Mouse (Mus musculus): ENCODE results near the gene Bcat2. TPM values are rescaled to one million over a fixed set of nuclear protein-coding genes. Genes with fewer than 3 reads are reported as not detected.

The Bcat2 gene
- polyA plus RNA-seq, 2 experiments, result 60.4 to 67.6 TPM

DNA sequence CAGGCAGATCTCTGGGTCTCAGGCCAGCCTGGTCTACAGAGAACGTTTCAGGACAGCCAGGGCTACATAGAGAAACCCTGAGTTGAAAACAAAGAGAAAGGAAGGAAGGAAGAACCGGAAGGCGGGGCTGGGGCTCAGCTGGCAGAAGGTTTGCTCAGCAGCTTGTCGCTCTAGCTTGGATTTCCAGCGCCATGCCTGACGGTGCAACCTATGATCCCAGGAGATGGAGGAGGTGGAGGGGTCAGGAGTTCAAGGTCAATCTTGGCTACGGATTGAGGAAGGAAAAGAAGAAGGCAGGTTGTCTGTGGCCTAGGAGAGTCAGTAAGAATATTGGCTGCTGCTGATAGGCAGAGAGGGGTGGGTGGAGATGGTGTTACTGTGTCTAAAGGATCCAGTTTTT, 9.7 kb upstream of the Bcat2 start:
- no peak for DNase-seq (ENCODE audit: low spot score)
- Histone ChIP-seq H3K27me3 (ENCODE audit: control insufficient read depth, insufficient read depth, low read length) (no peaks in the 10 kb centered on the region), H3K4me3 (replicated peaks; ENCODE audit: low read length) (no peak overlapping the region), H3K27ac (replicated peaks; ENCODE audit: low read depth, low read length) (no peak overlapping the region), H3K9me3 (ENCODE audit: control insufficient read depth, low read length) (no peaks in the 10 kb centered on the region), H3K9ac (ENCODE audit: low read depth, low read length, severe bottlenecking) (no peak overlapping the region), H3K36me3 (ENCODE audit: control insufficient read depth, insufficient read depth, low read length) (no peaks in the 10 kb centered on the region), H3K4me1 (ENCODE audit: control insufficient read depth, insufficient read depth, low read length) (no peaks in the 10 kb centered on the region), H3K4me2 (replicated peaks; ENCODE audit: low read depth, low read length, severe bottlenecking) (no peak overlapping the region)
- 82% methylated on average over 7 of the region's 7 CpGs for WGBS
- ATAC-seq (ENCODE audit: low FRiP score, low read depth), result no peak
- no peak for TF ChIP-seq POLR2A (IDR thresholded peaks at IDR 0.05; ENCODE audit: borderline replicate concordance, extremely low read depth, insufficient read depth, insufficient read length)

DNA sequence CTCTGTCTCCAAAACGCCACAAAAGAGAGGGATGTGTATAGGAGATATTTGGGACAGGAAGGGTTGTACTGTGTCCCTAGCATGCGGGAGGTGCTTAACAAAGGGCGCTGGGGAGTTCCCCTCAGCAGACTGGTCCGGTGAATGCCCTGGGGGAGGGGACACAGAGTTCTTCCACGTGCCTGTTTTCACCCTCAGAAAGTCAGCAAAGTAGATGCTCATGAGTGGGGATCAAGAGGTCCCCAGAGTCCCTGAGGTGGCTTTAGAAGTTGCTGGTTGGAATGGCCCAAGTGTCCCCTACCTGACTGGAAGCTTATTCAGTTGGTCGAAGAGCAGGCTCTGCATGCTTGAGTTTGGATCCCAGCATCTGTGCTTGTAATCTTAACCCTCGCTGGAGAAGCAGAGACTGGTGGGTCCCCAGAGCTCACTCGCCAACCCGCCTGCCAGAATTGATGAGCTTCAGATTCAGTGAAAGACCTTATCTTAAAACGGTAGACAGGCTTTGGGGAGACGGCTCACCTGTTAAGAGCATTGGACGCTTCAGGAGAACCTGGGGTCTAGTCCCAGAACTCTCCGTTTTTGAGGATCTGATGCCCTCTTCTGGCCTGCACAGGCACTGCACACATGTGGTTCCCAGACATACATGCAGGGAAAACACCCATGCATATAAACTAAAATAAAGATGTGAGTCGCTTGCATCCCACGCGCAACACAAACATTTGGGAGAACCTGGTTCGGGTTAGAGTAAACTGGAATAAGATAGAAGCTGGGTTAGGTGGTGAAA, 8.9 kb upstream of the Bcat2 start:
- peak; percentile 60 for DNase-seq (ENCODE audit: low spot score)
- Histone ChIP-seq H3K27me3 (ENCODE audit: control insufficient read depth, insufficient read depth, low read length) (no peaks in the 10 kb centered on the region), H3K9ac (ENCODE audit: low read depth, low read length, severe bottlenecking) (no peak overlapping the region), H3K4me2 (replicated peaks; ENCODE audit: low read depth, low read length, severe bottlenecking) (no peak overlapping the region), H3K4me1 (ENCODE audit: control insufficient read depth, insufficient read depth, low read length) (no peaks in the 10 kb centered on the region), H3K36me3 (ENCODE audit: control insufficient read depth, insufficient read depth, low read length) (no peaks in the 10 kb centered on the region), H3K4me3 (replicated peaks; ENCODE audit: low read length) (no peak overlapping the region), H3K9me3 (ENCODE audit: control insufficient read depth, low read length) (no peaks in the 10 kb centered on the region), H3K27ac (replicated peaks; ENCODE audit: low read depth, low read length) (no peak overlapping the region)
- no peak for TF ChIP-seq POLR2A (IDR thresholded peaks at IDR 0.05; ENCODE audit: borderline replicate concordance, extremely low read depth, insufficient read depth, insufficient read length)
- WGBS, result 22% methylated on average over 17 of the region's 17 CpGs
- peak; percentile 60; the same call in 1 of the 2 replicates for ATAC-seq (ENCODE audit: low FRiP score, low read depth)

DNA sequence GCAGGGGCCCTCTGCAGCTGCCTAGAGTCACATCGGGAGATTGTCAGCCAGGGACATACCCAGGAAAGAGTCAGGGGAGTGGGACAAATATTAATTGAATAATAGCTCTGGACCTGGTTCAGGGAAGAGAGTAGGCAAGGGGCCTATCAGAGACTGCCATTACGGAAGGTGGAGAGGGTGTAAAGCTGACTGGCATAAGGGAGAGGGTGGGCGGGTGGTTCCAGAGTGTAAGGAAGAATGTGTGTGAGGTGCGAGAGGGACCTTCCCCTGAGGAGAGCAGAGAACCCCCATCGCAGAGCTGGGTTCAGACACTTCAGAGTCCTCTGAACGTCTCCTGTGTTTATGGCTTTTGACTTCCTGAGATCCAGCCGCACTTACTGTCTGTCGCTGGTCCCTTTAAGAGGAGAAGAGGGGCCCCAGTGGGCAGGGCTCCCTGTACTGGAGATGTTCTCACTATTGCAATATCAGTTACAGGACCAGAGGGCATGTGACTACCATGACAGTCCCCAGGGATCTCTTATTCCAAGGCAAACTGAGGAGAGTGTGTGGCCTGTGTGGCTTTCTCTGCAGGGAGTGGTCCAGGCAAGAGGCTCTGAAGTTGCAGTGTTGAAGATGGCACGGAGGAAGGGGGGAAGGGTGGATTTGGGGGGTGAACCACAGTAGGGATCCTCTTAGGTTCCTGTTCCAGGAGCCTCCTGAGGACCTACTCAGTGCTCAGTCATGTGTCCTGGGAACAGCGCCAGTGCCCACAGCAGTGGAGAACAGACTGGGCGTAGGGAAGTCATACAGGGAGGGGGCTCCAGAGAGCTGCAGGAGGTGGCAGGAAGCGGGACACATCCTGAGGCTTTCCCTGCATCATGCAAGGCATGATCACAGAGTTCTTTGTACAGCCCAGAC, 8.1 kb upstream of the Bcat2 start:
- Histone ChIP-seq H3K4me1 (ENCODE audit: control insufficient read depth, insufficient read depth, low read length) (no peaks in the 10 kb centered on the region), H3K4me3 (replicated peaks; ENCODE audit: low read length) (no peak overlapping the region), H3K4me2 (replicated peaks; ENCODE audit: low read depth, low read length, severe bottlenecking) (no peak overlapping the region), H3K27me3 (ENCODE audit: control insufficient read depth, insufficient read depth, low read length) (no peaks in the 10 kb centered on the region), H3K36me3 (ENCODE audit: control insufficient read depth, insufficient read depth, low read length) (no peaks in the 10 kb centered on the region), H3K9me3 (ENCODE audit: control insufficient read depth, low read length) (no peaks in the 10 kb centered on the region), H3K27ac (replicated peaks; ENCODE audit: low read depth, low read length) (no peak overlapping the region), H3K9ac (ENCODE audit: low read depth, low read length, severe bottlenecking) (no peak overlapping the region)
- ATAC-seq (ENCODE audit: low FRiP score, low read depth) (peak; percentile 56), DNase-seq (ENCODE audit: low spot score) (peak; percentile 48)
- WGBS, result 43% methylated on average over 12 of the region's 12 CpGs
- TF ChIP-seq POLR2A (IDR thresholded peaks at IDR 0.05; ENCODE audit: borderline replicate concordance, extremely low read depth, insufficient read depth, insufficient read length), result no peak

DNA sequence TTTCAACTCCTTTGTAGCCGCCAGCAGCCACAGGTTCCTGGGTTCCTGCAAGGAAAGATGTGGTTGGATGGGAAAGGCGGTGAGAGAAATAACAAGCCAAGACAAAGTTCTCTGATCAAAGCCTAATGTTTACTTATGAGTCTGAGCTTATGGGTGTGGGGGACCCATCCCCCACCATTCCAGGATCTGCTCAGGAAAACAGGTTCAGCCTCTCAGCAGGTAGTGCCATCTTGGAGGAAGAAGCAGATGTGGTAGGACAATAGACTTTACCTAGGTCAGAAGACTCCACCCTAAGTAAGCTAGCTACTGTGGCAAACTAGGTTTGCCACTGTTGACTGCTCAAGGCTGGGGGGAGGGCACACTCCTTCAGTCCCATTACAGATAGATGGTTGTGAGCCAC, 5.1 kb upstream of the Bcat2 start:
- TF ChIP-seq POLR2A (IDR thresholded peaks at IDR 0.05; ENCODE audit: borderline replicate concordance, extremely low read depth, insufficient read depth, insufficient read length), result no peak
- Histone ChIP-seq H3K9ac (ENCODE audit: low read depth, low read length, severe bottlenecking) (no peak overlapping the region), H3K27ac (replicated peaks; ENCODE audit: low read depth, low read length) (no peak overlapping the region), H3K9me3 (ENCODE audit: control insufficient read depth, low read length) (no peaks in the 10 kb centered on the region), H3K36me3 (ENCODE audit: control insufficient read depth, insufficient read depth, low read length) (no peaks in the 10 kb centered on the region), H3K4me2 (replicated peaks; ENCODE audit: low read depth, low read length, severe bottlenecking) (no peak overlapping the region), H3K4me1 (ENCODE audit: control insufficient read depth, insufficient read depth, low read length) (peaks cover 7% of the 10 kb centered on the region), H3K27me3 (ENCODE audit: control insufficient read depth, insufficient read depth, low read length) (no peaks in the 10 kb centered on the region), H3K4me3 (replicated peaks; ENCODE audit: low read length) (no peak overlapping the region)
- ATAC-seq (ENCODE audit: low FRiP score, low read depth) (no peak), DNase-seq (ENCODE audit: low spot score) (no peak)
- WGBS, result 78% methylated on average over 2 of the region's 2 CpGs

DNA sequence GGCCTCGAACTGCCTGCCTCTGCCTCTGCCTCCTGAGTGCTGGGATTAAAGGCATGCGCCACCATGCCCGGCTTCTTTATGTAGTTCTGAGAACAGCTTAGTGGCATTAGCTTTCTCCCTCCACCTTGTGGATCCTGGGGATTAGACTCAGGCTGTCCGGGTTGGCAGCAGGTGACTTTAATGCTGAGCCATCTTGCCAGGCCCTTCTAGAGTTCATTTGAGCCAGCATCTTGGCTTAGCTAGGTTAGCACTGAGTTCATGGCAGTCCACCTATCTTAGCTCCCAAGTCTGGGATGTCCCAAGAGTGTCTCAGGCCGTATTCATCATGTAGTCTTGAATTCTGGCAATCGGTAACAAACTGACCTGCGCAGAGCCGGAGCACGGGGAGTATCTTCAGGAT, 4.5 kb upstream of the Bcat2 start:
- no peaks in the 10 kb centered on the region for H3K36me3 ChIP-seq (ENCODE audit: control insufficient read depth, insufficient read depth, low read length)
- H3K9me3 ChIP-seq (ENCODE audit: control insufficient read depth, low read length), result no peaks in the 10 kb centered on the region
- no peaks in the 10 kb centered on the region for H3K27me3 ChIP-seq (ENCODE audit: control insufficient read depth, insufficient read depth, low read length)
- 90% methylated on average over 9 of the region's 9 CpGs for WGBS
- H3K4me3 ChIP-seq (replicated peaks; ENCODE audit: low read length), result no peak overlapping the region
- no peak for DNase-seq (ENCODE audit: low spot score)
- H3K27ac ChIP-seq (replicated peaks; ENCODE audit: low read depth, low read length), result no peak overlapping the region
- H3K9ac ChIP-seq (ENCODE audit: low read depth, low read length, severe bottlenecking), result no peak overlapping the region
- no peak for ATAC-seq (ENCODE audit: low FRiP score, low read depth)
- H3K4me1 ChIP-seq (ENCODE audit: control insufficient read depth, insufficient read depth, low read length), result peaks cover 10% of the 10 kb centered on the region
- TF ChIP-seq POLR2A (IDR thresholded peaks at IDR 0.05; ENCODE audit: borderline replicate concordance, extremely low read depth, insufficient read depth, insufficient read length), result no peak
- H3K4me2 ChIP-seq (replicated peaks; ENCODE audit: low read depth, low read length, severe bottlenecking), result no peak overlapping the region

Data from limb, embryonic 14.5 days (tissue).